Mouse (Mus musculus) layer of hippocampus, postnatal 14 days (tissue): ENCODE measurements around the gene Psip1. TPM values are rescaled to one million over a fixed set of nuclear protein-coding genes. Genes with fewer than 3 reads are reported as not detected.

Source experiments
- DNase-seq, 2 experiments: peaks; one replicate each; pipeline ENCODE4 v3.0.0; 2021 to 2022; ENCODE audit warnings: low spot score in 2 of 2, mixed read lengths in 1 of 2
- total RNA-seq, 2 experiments: library from RNA; stranded (reverse); gene quantifications; 2 replicates each; pipeline ENCODE4 v1.2.3; 2021

The Psip1 gene
- total RNA-seq, 2 experiments from 2014 or later: 198 to 203 TPM

DNA sequence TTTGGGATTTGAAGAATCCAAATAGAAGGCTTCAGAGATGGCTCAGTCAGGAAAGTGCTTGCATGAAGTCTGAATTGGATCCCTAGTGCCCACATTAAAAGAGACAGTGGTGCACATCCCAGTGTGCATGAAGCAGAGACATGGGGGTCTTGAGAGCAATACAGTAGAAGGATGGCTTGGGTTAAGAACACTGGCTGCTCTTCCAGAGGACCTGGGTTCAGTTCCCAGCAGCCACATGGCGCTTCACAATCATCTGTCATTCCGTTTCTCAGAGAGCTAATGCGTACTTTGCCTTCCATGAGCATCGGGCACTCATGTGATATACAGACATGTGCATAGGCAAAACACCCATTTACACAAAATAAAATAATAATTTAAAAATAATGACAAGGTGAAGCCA lies 61.1 kb downstream of the Psip1 start:
- DNase-seq: no peak

- DNase-seq: no peak
Observed at GRCm38 (mm10) chr4:83423641-83424040, 62.6 kb downstream of the Psip1 start.

DNA sequence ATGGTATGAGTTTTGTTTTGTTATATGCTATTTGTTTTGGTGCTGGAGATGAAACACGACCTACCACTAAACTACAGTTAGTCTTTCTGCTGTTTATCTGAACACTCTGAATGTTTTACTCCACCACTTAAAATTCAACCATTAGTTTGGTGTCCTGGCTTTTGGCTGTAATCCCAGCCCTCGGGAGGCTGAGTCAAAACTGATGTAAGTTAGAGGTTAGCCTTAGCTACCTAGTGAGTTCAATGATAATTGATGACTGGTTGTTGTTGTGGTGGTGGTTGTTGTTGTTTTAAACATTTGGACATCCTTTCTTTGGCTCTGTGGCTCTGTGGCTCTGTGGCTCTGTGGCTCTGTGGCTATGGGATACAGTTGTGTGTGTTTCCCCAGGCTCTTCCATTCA lies 67.5 kb downstream of the Psip1 start:
- no peak for DNase-seq

- no peak for DNase-seq
Observed at GRCm38 (mm10) chr4:83417820-83418186, 68.5 kb downstream of the Psip1 start.

DNA sequence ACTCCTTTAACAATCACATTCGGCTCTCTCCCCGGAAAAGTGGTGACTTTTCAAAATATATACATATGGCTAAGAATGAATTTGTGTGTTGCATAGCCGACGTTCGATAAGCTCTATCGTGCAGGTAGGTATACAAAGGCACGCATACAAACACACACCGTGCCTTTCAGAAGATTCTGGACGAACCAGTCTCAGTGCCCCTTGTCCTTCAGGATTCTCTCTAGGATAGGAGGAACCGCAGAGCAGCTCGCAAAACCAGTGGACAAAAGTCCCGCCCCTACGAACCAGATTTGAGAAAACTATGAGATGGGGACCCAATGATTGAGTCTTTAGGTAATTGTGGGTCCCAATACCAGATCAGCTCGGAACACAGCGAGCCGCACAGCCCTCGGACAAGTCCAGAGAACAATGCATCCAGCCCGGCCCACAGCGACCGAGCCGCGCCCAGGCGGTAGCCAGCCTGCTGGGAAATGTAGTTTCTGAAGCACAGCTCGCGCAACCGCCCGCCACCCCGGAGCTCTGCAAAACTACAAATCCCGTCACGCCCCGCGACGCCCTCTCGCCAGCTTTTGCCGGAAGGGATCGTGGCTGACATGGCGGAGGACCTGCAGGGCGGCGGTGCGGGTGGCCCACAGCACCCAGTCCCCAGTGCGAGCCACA lies 69.0 kb downstream of the Psip1 start, which contains the start of gene Snapc3:
Gene Snapc3 (plus strand): TSS at position 565 of the 660 bp plus-strand sequence.
- peak; percentile 94 to 97 for DNase-seq

DNA sequence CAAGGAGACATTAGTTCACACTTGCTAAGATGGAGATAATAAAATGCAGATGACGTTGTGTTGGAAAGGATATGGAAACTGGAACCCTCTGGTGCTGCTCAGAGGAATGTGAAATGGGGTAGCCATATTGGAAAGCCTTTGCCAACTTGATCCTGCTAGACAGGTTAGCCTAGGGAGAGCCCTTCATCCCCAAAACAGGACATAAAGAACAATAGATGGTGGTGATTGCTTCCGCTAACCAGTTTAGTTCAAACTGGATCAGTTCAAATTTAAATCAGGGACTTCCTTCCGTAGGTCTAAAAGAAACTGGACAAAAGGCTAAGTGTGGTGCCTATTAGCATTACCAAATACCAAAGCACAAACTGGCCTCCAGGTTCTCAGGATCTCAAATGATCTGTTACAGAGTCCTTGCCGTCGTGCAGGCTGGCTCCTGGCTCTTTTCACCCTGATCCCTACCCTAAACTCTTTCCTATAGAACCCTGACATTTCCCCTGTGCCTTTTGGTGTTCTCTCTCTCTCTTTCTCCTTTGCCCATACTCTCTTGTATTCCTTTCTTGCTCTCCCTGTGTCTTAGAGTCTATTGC lies 71.9 kb downstream of the Psip1 start:
- DNase-seq: no peak

- DNase-seq: no peak
Observed at GRCm38 (mm10) chr4:83412060-83412459, 74.2 kb downstream of the Psip1 start.

GRCm38 (mm10) chr4:83409867-83410505 lies 76.3 kb downstream of the Psip1 start:
- DNase-seq: no peak

- no peak for DNase-seq
Observed at GRCm38 (mm10) chr4:83407688-83408087, 78.6 kb downstream of the Psip1 start.

Other genes starting within 250 kb of the Psip1 start
- 10 to 100 TPM; 32.5 TPM for gene Ttc39b, start 162.2 kb downstream of the Psip1 start, total RNA-seq
- 10 to 100 TPM; 38.7 to 40.9 TPM for gene Snapc3, start 68.7 kb downstream of the Psip1 start, total RNA-seq
- 1 to 10 TPM; 3.2 to 3.3 TPM for gene Ccdc171, start 39.1 kb upstream of the Psip1 start, total RNA-seq